Mouse (Mus musculus): ENCODE results near the gene Pomgnt1. TPM values are rescaled to one million over a fixed set of nuclear protein-coding genes. Genes with fewer than 3 reads are reported as not detected.

The Pomgnt1 gene
- polyA plus RNA-seq, 1 experiment from 2014 or later = 11.8 TPM

GRCm38 (mm10) chr4:116164759-116165554 lies 41.3 kb downstream of the Pomgnt1 start:
- Histone ChIP-seq H3K9ac (ENCODE audit: low read depth, low read length) (no peak overlapping the region), H3K36me3 (ENCODE audit: control insufficient read depth, insufficient read depth) (no peaks in the 10 kb centered on the region), H3K9me3 (replicated peaks; ENCODE audit: control insufficient read depth, low read length) (no peaks in the 10 kb centered on the region), H3K4me2 (ENCODE audit: low read depth, low read length) (no peak overlapping the region), H3K27me3 (ENCODE audit: control insufficient read depth, insufficient read depth, low read depth, low read length) (no peaks in the 10 kb centered on the region), H3K4me3 (ENCODE audit: low read depth, low read length) (no peak overlapping the region), H3K27ac (ENCODE audit: low read length) (no peak overlapping the region), H3K4me1 (ENCODE audit: control insufficient read depth, low read depth, low read length) (peaks cover 2% of the 10 kb centered on the region)
- WGBS (ENCODE audit: insufficient replicate concordance) = 74% methylated on average over 2 of the region's 2 CpGs
- ATAC-seq (ENCODE audit: low read depth) = no peak

- H3K9me3 ChIP-seq (replicated peaks; ENCODE audit: control insufficient read depth, low read length) = no peaks in the 10 kb centered on the region
- no peak for ATAC-seq (ENCODE audit: low read depth)
- WGBS (ENCODE audit: insufficient replicate concordance) = 43% methylated on average over 8 of the region's 8 CpGs
- H3K36me3 ChIP-seq (ENCODE audit: control insufficient read depth, insufficient read depth) = no peaks in the 10 kb centered on the region
- no peak overlapping the region for H3K4me3 ChIP-seq (ENCODE audit: low read depth, low read length)
- no peaks in the 10 kb centered on the region for H3K27me3 ChIP-seq (ENCODE audit: control insufficient read depth, insufficient read depth, low read depth, low read length)
- H3K27ac ChIP-seq (ENCODE audit: low read length) = no peak overlapping the region
- peaks cover 2% of the 10 kb centered on the region for H3K4me1 ChIP-seq (ENCODE audit: control insufficient read depth, low read depth, low read length)
- no peak overlapping the region for H3K4me2 ChIP-seq (ENCODE audit: low read depth, low read length)
- no peak overlapping the region for H3K9ac ChIP-seq (ENCODE audit: low read depth, low read length)
These were observed 42.2 kb downstream of the Pomgnt1 start for GRCm38 (mm10) chr4:116165708-116166407.

- H3K9ac ChIP-seq (ENCODE audit: low read depth, low read length) = no peak within 1 kb of the TSS
- no peak for ATAC-seq (ENCODE audit: low read depth)
- no peaks in the 10 kb centered on the region for H3K9me3 ChIP-seq (replicated peaks; ENCODE audit: control insufficient read depth, low read length)
- H3K36me3 ChIP-seq (ENCODE audit: control insufficient read depth, insufficient read depth) = no peaks in the 10 kb centered on the region
- H3K4me3 ChIP-seq (ENCODE audit: low read depth, low read length) = no peak within 1 kb of the TSS
- WGBS (ENCODE audit: insufficient replicate concordance) = 21% methylated on average over 7 of the region's 7 CpGs
- H3K4me2 ChIP-seq (ENCODE audit: low read depth, low read length) = no peak within 1 kb of the TSS
- H3K4me1 ChIP-seq (ENCODE audit: control insufficient read depth, low read depth, low read length) = no peaks in the 10 kb centered on the region; the same call in none of the 2 replicates
- no peak within 1 kb of the TSS for H3K27ac ChIP-seq (ENCODE audit: low read length)
- H3K27me3 ChIP-seq (ENCODE audit: control insufficient read depth, insufficient read depth, low read depth, low read length) = no peaks in the 10 kb centered on the region
These were observed 43.8 kb downstream of the Pomgnt1 start, which contains the start of gene Tspan1 for GRCm38 (mm10) chr4:116167404-116167803. Gene Tspan1, minus strand, starts transcription at chr4:116167601.

GRCm38 (mm10) chr4:116168617-116169352 lies 45.1 kb downstream of the Pomgnt1 start:
- Histone ChIP-seq H3K36me3 (ENCODE audit: control insufficient read depth, insufficient read depth) (no peaks in the 10 kb centered on the region), H3K27ac (ENCODE audit: low read length) (no peak overlapping the region), H3K4me2 (ENCODE audit: low read depth, low read length) (no peak overlapping the region), H3K4me1 (ENCODE audit: control insufficient read depth, low read depth, low read length) (no peaks in the 10 kb centered on the region; the same call in 1 of the 2 replicates), H3K9ac (ENCODE audit: low read depth, low read length) (no peak overlapping the region), H3K4me3 (ENCODE audit: low read depth, low read length) (no peak overlapping the region), H3K9me3 (replicated peaks; ENCODE audit: control insufficient read depth, low read length) (no peaks in the 10 kb centered on the region), H3K27me3 (ENCODE audit: control insufficient read depth, insufficient read depth, low read depth, low read length) (no peaks in the 10 kb centered on the region)
- peak; percentile 39; the same call in 1 of the 2 replicates for ATAC-seq (ENCODE audit: low read depth)
- WGBS (ENCODE audit: insufficient replicate concordance) = 58% methylated on average over 7 of the region's 8 CpGs

GRCm38 (mm10) chr4:116169353-116169672 lies 45.7 kb downstream of the Pomgnt1 start:
- H3K9me3 ChIP-seq (replicated peaks; ENCODE audit: control insufficient read depth, low read length) = no peaks in the 10 kb centered on the region
- 59% methylated on average over 3 of the region's 3 CpGs for WGBS (ENCODE audit: insufficient replicate concordance)

GRCm38 (mm10) chr4:116173072-116173471 lies 49.4 kb downstream of the Pomgnt1 start, which contains the start of the genes 1700042G07Rik and Gm49337:
Gene 1700042G07Rik, plus strand, starts transcription at chr4:116173372.
Gene Gm49337, plus strand, starts transcription at chr4:116173384.
- Histone ChIP-seq H3K9ac (ENCODE audit: low read depth, low read length) (no peak within 1 kb of the TSS), H3K36me3 (ENCODE audit: control insufficient read depth, insufficient read depth) (no peaks in the 10 kb centered on the region), H3K9me3 (replicated peaks; ENCODE audit: control insufficient read depth, low read length) (no peaks in the 10 kb centered on the region), H3K4me2 (ENCODE audit: low read depth, low read length) (no peak within 1 kb of the TSS), H3K4me3 (ENCODE audit: low read depth, low read length) (no peak within 1 kb of the TSS), H3K27ac (ENCODE audit: low read length) (no peak within 1 kb of the TSS), H3K4me1 (ENCODE audit: control insufficient read depth, low read depth, low read length) (peaks cover 22% of the 10 kb centered on the region), H3K27me3 (ENCODE audit: control insufficient read depth, insufficient read depth, low read depth, low read length) (peaks cover 6% of the 10 kb centered on the region)
- ATAC-seq (ENCODE audit: low read depth) = no peak
- WGBS (ENCODE audit: insufficient replicate concordance) = 73% methylated on average over 6 of the region's 6 CpGs

More at GRCm38 (mm10) chr4:116169353-116169672, 45.7 kb downstream of the Pomgnt1 start:
- Histone ChIP-seq H3K4me2 (ENCODE audit: low read depth, low read length) (no peak overlapping the region), H3K27me3 (ENCODE audit: control insufficient read depth, insufficient read depth, low read depth, low read length) (no peaks in the 10 kb centered on the region), H3K36me3 (ENCODE audit: control insufficient read depth, insufficient read depth) (no peaks in the 10 kb centered on the region), H3K4me3 (ENCODE audit: low read depth, low read length) (no peak overlapping the region), H3K9ac (ENCODE audit: low read depth, low read length) (no peak overlapping the region), H3K4me1 (ENCODE audit: control insufficient read depth, low read depth, low read length) (no peaks in the 10 kb centered on the region; the same call in none of the 2 replicates), H3K27ac (ENCODE audit: low read length) (no peak overlapping the region)
- no peak for ATAC-seq (ENCODE audit: low read depth)

- Histone ChIP-seq H3K9ac (ENCODE audit: low read depth, low read length) (no peak overlapping the region), H3K4me3 (ENCODE audit: low read depth, low read length) (no peak overlapping the region), H3K27me3 (ENCODE audit: control insufficient read depth, insufficient read depth, low read depth, low read length) (peaks cover 6% of the 10 kb centered on the region), H3K27ac (ENCODE audit: low read length) (no peak overlapping the region), H3K36me3 (ENCODE audit: control insufficient read depth, insufficient read depth) (no peaks in the 10 kb centered on the region), H3K4me2 (ENCODE audit: low read depth, low read length) (no peak overlapping the region), H3K4me1 (ENCODE audit: control insufficient read depth, low read depth, low read length) (peaks cover 22% of the 10 kb centered on the region), H3K9me3 (replicated peaks; ENCODE audit: control insufficient read depth, low read length) (no peaks in the 10 kb centered on the region)
- 75% methylated on average over 4 of the region's 4 CpGs for WGBS (ENCODE audit: insufficient replicate concordance)
- no peak for ATAC-seq (ENCODE audit: low read depth)
These were observed 50.1 kb downstream of the Pomgnt1 start for GRCm38 (mm10) chr4:116173752-116174151.

- Histone ChIP-seq H3K9ac (ENCODE audit: low read depth, low read length) (no peak overlapping the region), H3K36me3 (ENCODE audit: control insufficient read depth, insufficient read depth) (no peaks in the 10 kb centered on the region), H3K9me3 (replicated peaks; ENCODE audit: control insufficient read depth, low read length) (no peaks in the 10 kb centered on the region), H3K27ac (ENCODE audit: low read length) (no peak overlapping the region), H3K4me2 (ENCODE audit: low read depth, low read length) (no peak overlapping the region), H3K4me3 (ENCODE audit: low read depth, low read length) (no peak overlapping the region), H3K4me1 (ENCODE audit: control insufficient read depth, low read depth, low read length) (peaks cover 22% of the 10 kb centered on the region), H3K27me3 (ENCODE audit: control insufficient read depth, insufficient read depth, low read depth, low read length) (peaks cover 6% of the 10 kb centered on the region)
- 40% methylated on average over 6 of the region's 6 CpGs for WGBS (ENCODE audit: insufficient replicate concordance)
- ATAC-seq (ENCODE audit: low read depth) = no peak
These were observed 51.0 kb downstream of the Pomgnt1 start for GRCm38 (mm10) chr4:116174466-116175116.

Measured in liver, embryonic 16.5 days (tissue).